Mouse (Mus musculus) embryonic fibroblast, embryonic 13.5 days (primary cell): ENCODE data around the gene Zfp422. TPM values are rescaled to one million over a fixed set of nuclear protein-coding genes. Genes with fewer than 3 reads are reported as not detected.

Source experiments
- H3K27ac ChIP-seq: 2 replicates; pipeline ENCODE4 v1.5.1; 2012; ENCODE audit warnings: low read length, control low read depth, inconsistent platforms; ENCODE audit not compliant: insufficient read depth
- H3K4me1 ChIP-seq: 2 replicates; pipeline ENCODE4 v1.6.1; 2011; ENCODE audit warnings: low read length; ENCODE audit not compliant: control insufficient read depth, insufficient read depth
- H3K4me3 ChIP-seq: 2 replicates; pipeline ENCODE4 v1.5.1; 2011; ENCODE audit warnings: mild to moderate bottlenecking, control low read depth, low read length; ENCODE audit not compliant: insufficient read depth
- CTCF ChIP-seq: IDR thresholded peaks from 2 replicates; pipeline ENCODE4 v1.5.1; 2011; ENCODE audit warnings: mild to moderate bottlenecking, control low read depth, low read length, moderate library complexity, borderline replicate concordance; ENCODE audit not compliant: insufficient read depth
- POLR2A ChIP-seq: IDR thresholded peaks from 2 replicates; pipeline ENCODE4 v1.6.1; 2011; ENCODE audit warnings: low read depth, mild to moderate bottlenecking, control low read depth, low read length, moderate library complexity
- polyA plus RNA-seq: library from polyadenylated mRNA; stranded (reverse); fragments of >200 nt; gene quantifications from 2 replicates; pipeline ENCODE4 v1.2.4, GENCODE M21; 2011; ENCODE audit warnings: low read depth; ENCODE audit not compliant: missing spikeins, insufficient read length

Zfp422 gene
- polyA plus RNA-seq, 1 experiment: 49.7 TPM

GRCm38 (mm10) chr6:116649811-116650210, 21.0 kb upstream of the Zfp422 start:
- no peak for TF ChIP-seq POLR2A
- no peak for TF ChIP-seq CTCF
- Histone ChIP-seq H3K4me3 (no peak overlapping the region), H3K27ac (no peak overlapping the region), H3K4me1 (no peaks in the 10 kb centered on the region)

GRCm38 (mm10) chr6:116647763-116648162, 19.0 kb upstream of the Zfp422 start:
- Histone ChIP-seq H3K4me1 (peaks cover 3% of the 10 kb centered on the region; the same call in 1 of the 2 replicates), H3K27ac (no peak overlapping the region), H3K4me3 (no peak overlapping the region)
- TF ChIP-seq POLR2A (no peak), CTCF (no peak)

GRCm38 (mm10) chr6:116644335-116644734, 15.5 kb upstream of the Zfp422 start:
- Histone ChIP-seq H3K4me1 (peaks cover 3% of the 10 kb centered on the region), H3K4me3 (no peak overlapping the region), H3K27ac (no peak overlapping the region)
- TF ChIP-seq POLR2A: no peak

GRCm38 (mm10) chr6:116643881-116644280, 15.1 kb upstream of the Zfp422 start:
- Histone ChIP-seq H3K4me3 (no peak overlapping the region), H3K4me1 (peaks cover 3% of the 10 kb centered on the region), H3K27ac (no peak overlapping the region)
- no peak for TF ChIP-seq POLR2A
- no peak for TF ChIP-seq CTCF

GRCm38 (mm10) chr6:116642942-116643341, 14.1 kb upstream of the Zfp422 start:
- Histone ChIP-seq H3K4me3 (no peak overlapping the region), H3K27ac (no peak overlapping the region), H3K4me1 (peaks cover 3% of the 10 kb centered on the region)
- no peak for TF ChIP-seq POLR2A
- TF ChIP-seq CTCF: no peak

GRCm38 (mm10) chr6:116639663-116640062, 10.9 kb upstream of the Zfp422 start:
- Histone ChIP-seq H3K4me1 (peaks cover 3% of the 10 kb centered on the region), H3K27ac (no peak overlapping the region), H3K4me3 (no peak overlapping the region)
- TF ChIP-seq CTCF (no peak), POLR2A (no peak)

GRCm38 (mm10) chr6:116638871-116639270, 10.1 kb upstream of the Zfp422 start:
- TF ChIP-seq CTCF: no peak
- TF ChIP-seq POLR2A: no peak
- Histone ChIP-seq H3K4me1 (peaks cover 3% of the 10 kb centered on the region), H3K4me3 (no peak overlapping the region), H3K27ac (no peak overlapping the region)

- no peak for TF ChIP-seq POLR2A
- TF ChIP-seq CTCF: no peak
- Histone ChIP-seq H3K4me3 (no peak overlapping the region), H3K4me1 (no peaks in the 10 kb centered on the region; the same call in 1 of the 2 replicates), H3K27ac (no peak overlapping the region)
These were observed 8.7 kb upstream of the Zfp422 start for GRCm38 (mm10) chr6:116637496-116637895.

GRCm38 (mm10) chr6:116636581-116637235, 7.9 kb upstream of the Zfp422 start:
- TF ChIP-seq CTCF: no peak
- no peak for TF ChIP-seq POLR2A
- Histone ChIP-seq H3K27ac (no peak overlapping the region), H3K4me1 (no peaks in the 10 kb centered on the region), H3K4me3 (no peak overlapping the region)

- Histone ChIP-seq H3K4me3 (no peak overlapping the region), H3K4me1 (no peaks in the 10 kb centered on the region), H3K27ac (no peak overlapping the region)
- no peak for TF ChIP-seq CTCF
- no peak for TF ChIP-seq POLR2A
These were observed 6.7 kb upstream of the Zfp422 start for GRCm38 (mm10) chr6:116635251-116636180.
